Comparison of ENCODE assay signal across 9 mouse cellular contexts in genomic region chr8:90134626-90135025, GRCm38 (mm10).
"Had no signal": no experiment of that assay in that cellular context is flagged by ENCODE, and none has a peak within 500 bp of the region (broad histone marks: within the 10 kb centered on the region; RNA-seq: fewer than 3 reads in every experiment).

No protein-coding gene starts in this region.

- H3K4me3 ChIP-seq: kidney, embryonic 15.5 days; left cerebral cortex, adult 2 months; limb, embryonic 15.5 days; liver, embryonic 12.5 days; midbrain, embryonic 13.5 days had no signal

- H3K9ac ChIP-seq: kidney, embryonic 15.5 days; limb, embryonic 15.5 days; liver, embryonic 12.5 days; lung, embryonic 14.5 days; midbrain, embryonic 13.5 days had no signal

- H3K27ac ChIP-seq: kidney, embryonic 15.5 days; left cerebral cortex, adult 2 months; limb, embryonic 15.5 days; liver, embryonic 12.5 days; midbrain, embryonic 13.5 days had no signal

- DNase-seq: kidney, postnatal 25 days; lung, embryonic 14.5 days; right cerebral cortex, postnatal 14 days; thymus, postnatal 4 days had no signal

- H3K4me2 ChIP-seq: kidney, embryonic 15.5 days; limb, embryonic 15.5 days; liver, embryonic 12.5 days; lung, embryonic 14.5 days; midbrain, embryonic 13.5 days had no signal

- H3K9me3 ChIP-seq: kidney, embryonic 15.5 days; limb, embryonic 15.5 days; liver, embryonic 12.5 days; midbrain, embryonic 13.5 days had no signal

- H3K36me3 ChIP-seq: kidney, embryonic 15.5 days; limb, embryonic 15.5 days; liver, embryonic 12.5 days; midbrain, embryonic 13.5 days had no signal

- H3K27me3 ChIP-seq: kidney, embryonic 15.5 days; limb, embryonic 15.5 days; liver, embryonic 12.5 days; midbrain, embryonic 13.5 days had no signal

- ATAC-seq: liver, embryonic 12.5 days; midbrain, embryonic 13.5 days had no signal

- H3K4me1 ChIP-seq: kidney, embryonic 15.5 days; limb, embryonic 15.5 days; liver, embryonic 12.5 days; midbrain, embryonic 13.5 days had no signal
